Mouse (Mus musculus) limb, embryonic 13.5 days (tissue): Measurements from ENCODE around the gene Ski. TPM values are rescaled to one million over a fixed set of nuclear protein-coding genes. Genes with fewer than 3 reads are reported as not detected.

Source experiments
- ATAC-seq: fragments of 200-750 bp; cut with Nextera tagmentation; 2 replicates; pipeline ENCODE4 v1.8.0; 2017; ENCODE audit warnings: low read depth, moderate number of reproducible peaks, moderate TSS enrichment; ENCODE audit not compliant: low FRiP score
- H3K27ac ChIP-seq: fragments of 300-500 bp; sonication (generic); 2 replicates; pipeline ENCODE4 v1.5.1; 2015; ENCODE audit warnings: inconsistent platforms, mild to moderate bottlenecking, moderate library complexity
- H3K27me3 ChIP-seq: fragments of 300-500 bp; sonication (generic); 2 replicates; pipeline ENCODE4 v1.6.1; 2015; ENCODE audit warnings: mild to moderate bottlenecking, inconsistent platforms
- H3K36me3 ChIP-seq: fragments of 300-500 bp; sonication (generic); 2 replicates; pipeline ENCODE4 v1.6.1; 2015; ENCODE audit warnings: inconsistent platforms, mild to moderate bottlenecking, moderate library complexity
- H3K4me1 ChIP-seq: fragments of 300-500 bp; sonication (generic); 2 replicates; pipeline ENCODE4 v1.6.1; 2015; ENCODE audit warnings: inconsistent platforms
- H3K4me2 ChIP-seq: fragments of 300-500 bp; sonication (generic); replicated peaks from 2 replicates; pipeline ENCODE4 v1.6.1; 2015; ENCODE audit warnings: inconsistent platforms, mild to moderate bottlenecking, moderate library complexity
- H3K4me3 ChIP-seq: fragments of 300-500 bp; sonication (generic); 2 replicates; pipeline ENCODE4 v1.5.1; 2015; ENCODE audit warnings: moderate library complexity, mild to moderate bottlenecking, inconsistent platforms
- H3K9ac ChIP-seq: fragments of 300-500 bp; sonication (generic); 2 replicates; pipeline ENCODE4 v1.6.1; 2015; ENCODE audit warnings: mild to moderate bottlenecking, inconsistent platforms
- H3K9me3 ChIP-seq: fragments of 300-500 bp; sonication (generic); 2 replicates; pipeline ENCODE4 v1.6.1; 2016; ENCODE audit warnings: inconsistent platforms
- WGBS: fragments of 180-500 bp; shearing (Covaris S2); methylation state at CpG from one replicate; pipeline ENCODE4 v1.1.7; 2015; 5-methylcytosine and 5-hydroxymethylcytosine counted together
- polyA plus RNA-seq: library from polyadenylated mRNA; unstranded; fragments of >200 nt; fragmentation: Nextera tagmentation; extraction: Ambion mirVana; gene quantifications from 2 replicates; pipeline ENCODE4 v1.2.1, GENCODE M21; 2015

Ski gene
- polyA plus RNA-seq, 1 experiment from 2014 or later = 24.8 TPM

- WGBS = 78% methylated on average over 3 of the region's 3 CpGs
- H3K27ac ChIP-seq = 0 out of 2 replicates have a peak overlapping the region, but pooled peaks have one; percentile 48
- ATAC-seq = no peak
Measured at GRCm38 (mm10) chr4:155207841-155208240, 14.6 kb downstream of the Ski start.

GRCm38 (mm10) chr4:155206498-155206897 is 15.9 kb downstream of the Ski start:
- no peak overlapping the region for H3K4me3 ChIP-seq
- H3K27me3 ChIP-seq = no peaks in the 10 kb centered on the region
- WGBS = 73% methylated on average over 7 of the region's 8 CpGs
- peaks cover 83% of the 10 kb centered on the region for H3K4me1 ChIP-seq
- no peaks in the 10 kb centered on the region for H3K9me3 ChIP-seq
- H3K36me3 ChIP-seq = peaks cover 25% of the 10 kb centered on the region
- H3K4me2 ChIP-seq = no peak overlapping the region
- H3K27ac ChIP-seq = no peak overlapping the region
- no peak for ATAC-seq
- H3K9ac ChIP-seq = peak overlapping the region; percentile 20; the same call in 1 of the 2 replicates

More at GRCm38 (mm10) chr4:155207841-155208240, 14.6 kb downstream of the Ski start:
- H3K9me3 ChIP-seq = no peaks in the 10 kb centered on the region
- H3K36me3 ChIP-seq = peaks cover 36% of the 10 kb centered on the region
- peaks cover 82% of the 10 kb centered on the region for H3K4me1 ChIP-seq
- H3K4me2 ChIP-seq = no peak overlapping the region
- H3K27me3 ChIP-seq = no peaks in the 10 kb centered on the region
- 0 out of 2 replicates have a peak overlapping the region, but pooled peaks have one; percentile 19 for H3K9ac ChIP-seq
- no peak overlapping the region for H3K4me3 ChIP-seq

- H3K9ac ChIP-seq = no peak overlapping the region
- H3K4me2 ChIP-seq = no peak overlapping the region
- H3K27ac ChIP-seq = no peak overlapping the region
- no peaks in the 10 kb centered on the region for H3K27me3 ChIP-seq
- H3K36me3 ChIP-seq = peaks cover 20% of the 10 kb centered on the region
- ATAC-seq = no peak
- H3K4me1 ChIP-seq = peaks cover 84% of the 10 kb centered on the region
- H3K4me3 ChIP-seq = no peak overlapping the region
- 65% methylated on average over 6 of the region's 6 CpGs for WGBS
- H3K9me3 ChIP-seq = no peaks in the 10 kb centered on the region
Measured at GRCm38 (mm10) chr4:155205919-155206318, 16.5 kb downstream of the Ski start.

GRCm38 (mm10) chr4:155201764-155202163 is 20.6 kb downstream of the Ski start:
- WGBS = 91% methylated on average over 7 of the region's 7 CpGs

GRCm38 (mm10) chr4:155200861-155201390 is 21.5 kb downstream of the Ski start:
- peak overlapping the region; percentile 2; the same call in 1 of the 2 replicates for H3K27ac ChIP-seq
- H3K27me3 ChIP-seq = no peaks in the 10 kb centered on the region
- no peak overlapping the region for H3K9ac ChIP-seq
- no peaks in the 10 kb centered on the region for H3K9me3 ChIP-seq
- peaks cover 95% of the 10 kb centered on the region for H3K4me1 ChIP-seq
- WGBS = 58% methylated on average over 3 of the region's 3 CpGs
- peaks cover 13% of the 10 kb centered on the region for H3K36me3 ChIP-seq
- H3K4me3 ChIP-seq = no peak overlapping the region
- no peak overlapping the region for H3K4me2 ChIP-seq
- ATAC-seq = no peak

More at GRCm38 (mm10) chr4:155201764-155202163, 20.6 kb downstream of the Ski start:
- Histone ChIP-seq H3K27ac (peak overlapping the region; percentile 10; the same call in 1 of the 2 replicates), H3K4me3 (no peak overlapping the region), H3K4me1 (peaks cover 93% of the 10 kb centered on the region), H3K9ac (no peak overlapping the region), H3K36me3 (peaks cover 10% of the 10 kb centered on the region), H3K9me3 (no peaks in the 10 kb centered on the region), H3K4me2 (no peak overlapping the region), H3K27me3 (no peaks in the 10 kb centered on the region)
- ATAC-seq = no peak

- H3K4me3 ChIP-seq = no peak overlapping the region
- no peaks in the 10 kb centered on the region for H3K9me3 ChIP-seq
- no peak overlapping the region for H3K27ac ChIP-seq
- no peak overlapping the region for H3K4me2 ChIP-seq
- no peaks in the 10 kb centered on the region for H3K27me3 ChIP-seq
- 31% methylated on average over 6 of the region's 6 CpGs for WGBS
- peaks cover 93% of the 10 kb centered on the region for H3K4me1 ChIP-seq
- H3K36me3 ChIP-seq = peaks cover 11% of the 10 kb centered on the region
- H3K9ac ChIP-seq = no peak overlapping the region
- ATAC-seq = no peak
Measured at GRCm38 (mm10) chr4:155197726-155198125, 24.7 kb downstream of the Ski start.

- Histone ChIP-seq H3K36me3 (peaks cover 14% of the 10 kb centered on the region), H3K4me1 (peaks cover 93% of the 10 kb centered on the region), H3K27me3 (no peaks in the 10 kb centered on the region), H3K9ac (no peak overlapping the region), H3K4me2 (no peak overlapping the region), H3K9me3 (no peaks in the 10 kb centered on the region), H3K4me3 (no peak overlapping the region), H3K27ac (no peak overlapping the region)
- no peak for ATAC-seq
- WGBS = 72% methylated on average over 9 of the region's 9 CpGs
Measured at GRCm38 (mm10) chr4:155195204-155195603, 27.2 kb downstream of the Ski start.

GRCm38 (mm10) chr4:155190275-155190674 is 32.1 kb downstream of the Ski start:
- Histone ChIP-seq H3K4me2 (0 out of 2 replicates have a peak overlapping the region, but pooled peaks have one; percentile 10), H3K36me3 (peaks cover 11% of the 10 kb centered on the region), H3K9ac (no peak overlapping the region), H3K27ac (peak overlapping the region; percentile 29; the same call in 1 of the 2 replicates), H3K4me1 (peaks cover 93% of the 10 kb centered on the region), H3K4me3 (no peak overlapping the region), H3K9me3 (no peaks in the 10 kb centered on the region), H3K27me3 (no peaks in the 10 kb centered on the region)
- WGBS = 30% methylated on average over 7 of the region's 7 CpGs
- no peak for ATAC-seq

GRCm38 (mm10) chr4:155189711-155190139 is 32.7 kb downstream of the Ski start:
- peak overlapping the region; percentile 26; the same call in 1 of the 2 replicates for H3K9ac ChIP-seq
- H3K4me2 ChIP-seq = 0 out of 2 replicates have a peak overlapping the region, but pooled peaks have one; percentile 10
- H3K36me3 ChIP-seq = peaks cover 11% of the 10 kb centered on the region
- WGBS = 4% methylated on average over 4 of the region's 4 CpGs
- no peaks in the 10 kb centered on the region for H3K27me3 ChIP-seq
- no peak for ATAC-seq
- peak overlapping the region; percentile 29; the same call in 1 of the 2 replicates for H3K27ac ChIP-seq
- no peaks in the 10 kb centered on the region for H3K9me3 ChIP-seq
- H3K4me1 ChIP-seq = peaks cover 93% of the 10 kb centered on the region
- H3K4me3 ChIP-seq = no peak overlapping the region

GRCm38 (mm10) chr4:155188803-155189202 is 33.6 kb downstream of the Ski start:
- H3K27ac ChIP-seq = peak overlapping the region; percentile 11; the same call in 1 of the 2 replicates

GRCm38 (mm10) chr4:155188341-155188740 is 34.1 kb downstream of the Ski start:
- Histone ChIP-seq H3K27ac (peak overlapping the region; percentile 11; the same call in 1 of the 2 replicates), H3K9ac (peak overlapping the region; percentile 26)
- 9% methylated on average over 8 of the region's 8 CpGs for WGBS

More at GRCm38 (mm10) chr4:155188803-155189202, 33.6 kb downstream of the Ski start:
- peak overlapping the region; percentile 26; the same call in 1 of the 2 replicates for H3K9ac ChIP-seq
- H3K27me3 ChIP-seq = no peaks in the 10 kb centered on the region
- H3K9me3 ChIP-seq = no peaks in the 10 kb centered on the region
- H3K4me3 ChIP-seq = no peak overlapping the region
- H3K4me1 ChIP-seq = peaks cover 99% of the 10 kb centered on the region
- ATAC-seq = no peak
- H3K36me3 ChIP-seq = peaks cover 11% of the 10 kb centered on the region
- no peak overlapping the region for H3K4me2 ChIP-seq

GRCm38 (mm10) chr4:155187192-155187674 is 35.2 kb downstream of the Ski start:
- Histone ChIP-seq H3K27me3 (no peaks in the 10 kb centered on the region), H3K9me3 (no peaks in the 10 kb centered on the region), H3K4me2 (no peak overlapping the region), H3K4me3 (no peak overlapping the region), H3K27ac (peak overlapping the region; percentile 11; the same call in 1 of the 2 replicates), H3K36me3 (peaks cover 4% of the 10 kb centered on the region; the same call in 1 of the 2 replicates), H3K4me1 (peaks cover 98% of the 10 kb centered on the region), H3K9ac (no peak overlapping the region)
- ATAC-seq = no peak
- WGBS = 57% methylated on average over 3 of the region's 3 CpGs

More at GRCm38 (mm10) chr4:155188341-155188740, 34.1 kb downstream of the Ski start:
- Histone ChIP-seq H3K4me1 (peaks cover 100% of the 10 kb centered on the region), H3K4me3 (no peak overlapping the region), H3K9me3 (no peaks in the 10 kb centered on the region), H3K36me3 (peaks cover 12% of the 10 kb centered on the region), H3K27me3 (no peaks in the 10 kb centered on the region), H3K4me2 (no peak overlapping the region)
- ATAC-seq = no peak
